Mouse (Mus musculus) liver, embryonic 16.5 days (tissue): ENCODE data around the gene Atg7. TPM values are rescaled to one million over a fixed set of nuclear protein-coding genes. Genes with fewer than 3 reads are reported as not detected.

Experiments
- ATAC-seq: fragments of 200-750 bp; cut with Nextera tagmentation; 2 replicates; pipeline ENCODE4 v1.8.0; 2017; ENCODE audit warnings: low read depth, mild to moderate bottlenecking, moderate number of reproducible peaks, moderate library complexity
- H3K27ac ChIP-seq: fragments of 300-500 bp; sonication (generic); 2 replicates; pipeline ENCODE4 v1.5.1; 2014; ENCODE audit warnings: mild to moderate bottlenecking, low read length
- H3K27me3 ChIP-seq: fragments of 300-500 bp; sonication (generic); 2 replicates; pipeline ENCODE4 v1.6.1; 2014; ENCODE audit warnings: low read depth, low read length, mixed read lengths; ENCODE audit not compliant: control insufficient read depth, insufficient read depth
- H3K36me3 ChIP-seq: fragments of 300-500 bp; sonication (generic); 2 replicates; pipeline ENCODE4 v1.6.1; 2014; ENCODE audit warnings: mild to moderate bottlenecking; ENCODE audit not compliant: control insufficient read depth, insufficient read depth
- H3K4me1 ChIP-seq: fragments of 300-500 bp; sonication (generic); 2 replicates; pipeline ENCODE4 v1.6.1; 2014; ENCODE audit warnings: low read depth, low read length, mixed read lengths; ENCODE audit not compliant: control insufficient read depth
- H3K4me2 ChIP-seq: fragments of 300-500 bp; sonication (generic); 2 replicates; pipeline ENCODE4 v1.6.1; 2014; ENCODE audit warnings: low read depth, low read length, mixed read lengths
- H3K4me3 ChIP-seq: fragments of 300-500 bp; sonication (generic); 2 replicates; pipeline ENCODE4 v1.5.1; 2014; ENCODE audit warnings: low read depth, mild to moderate bottlenecking, low read length
- H3K9ac ChIP-seq: fragments of 300-500 bp; sonication (generic); 2 replicates; pipeline ENCODE4 v1.6.1; 2014; ENCODE audit warnings: low read depth, low read length
- H3K9me3 ChIP-seq: fragments of 300-500 bp; sonication (generic); replicated peaks from 2 replicates; pipeline ENCODE4 v1.6.1; 2016; ENCODE audit warnings: low read length; ENCODE audit not compliant: control insufficient read depth
- WGBS: fragments of 180-500 bp; shearing (Covaris S2); extraction: QIAGEN DNeasy Blood & Tissue Kit; methylation state at CpG from one replicate; pipeline ENCODE4 v1.1.7; 2014; ENCODE audit not compliant: insufficient replicate concordance; 5-methylcytosine and 5-hydroxymethylcytosine counted together
- polyA plus RNA-seq: library from polyadenylated mRNA; unstranded; fragments of >200 nt; fragmentation: Nextera tagmentation; extraction: Ambion mirVana; gene quantifications from 2 replicates; pipeline ENCODE4 v1.2.1, GENCODE M21; 2015

Atg7 gene
- polyA plus RNA-seq, 1 experiment from 2014 or later: 13.2 TPM

DNA sequence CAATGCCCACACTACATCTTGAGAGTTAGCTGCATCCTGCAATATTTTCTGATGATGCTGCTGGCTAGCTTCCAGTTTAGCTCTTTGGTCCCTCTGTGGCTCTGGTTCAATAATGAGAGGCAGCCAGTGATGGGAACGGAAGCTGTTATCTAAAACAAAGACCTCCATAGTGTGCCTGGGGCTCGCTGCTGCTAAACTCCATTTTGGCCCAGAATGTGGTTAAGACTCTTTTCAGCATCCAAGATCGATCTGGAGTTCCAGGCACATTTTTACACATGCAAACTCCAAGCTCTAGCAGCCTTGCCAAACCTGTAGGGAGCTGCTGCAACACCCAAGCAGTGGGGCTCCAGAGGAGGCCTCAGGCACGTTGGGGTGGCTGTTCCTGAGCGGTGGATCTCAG, 76.2 kb downstream of the Atg7 start:
- no peak for ATAC-seq
- Histone ChIP-seq H3K4me1 (no peaks in the 10 kb centered on the region), H3K4me2 (no peak overlapping the region), H3K27me3 (no peaks in the 10 kb centered on the region), H3K36me3 (no peaks in the 10 kb centered on the region), H3K27ac (no peak overlapping the region), H3K9ac (no peak overlapping the region), H3K9me3 (no peaks in the 10 kb centered on the region), H3K4me3 (no peak overlapping the region)
- 64% methylated on average over 5 of the region's 5 CpGs for WGBS

DNA sequence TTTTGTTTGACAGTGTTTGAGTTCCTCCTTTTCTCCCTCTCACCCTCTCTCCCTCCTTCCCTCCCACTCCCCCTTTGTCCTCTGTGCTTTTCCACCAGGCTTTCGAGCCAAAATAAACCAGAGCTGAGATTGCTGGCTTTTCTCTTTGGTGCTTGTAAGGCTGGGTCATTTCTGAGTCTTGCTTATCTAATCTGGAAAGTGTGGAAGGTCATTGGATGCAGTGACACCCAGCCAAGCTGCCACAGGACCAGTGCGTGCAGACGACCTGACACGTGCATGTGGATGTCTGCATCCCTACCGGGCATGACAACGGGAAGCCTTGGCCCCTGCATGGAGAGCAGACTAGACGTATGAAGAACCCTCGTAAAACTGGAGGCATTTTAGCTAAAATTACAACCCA, 76.8 kb downstream of the Atg7 start:
- Histone ChIP-seq H3K4me1 (no peaks in the 10 kb centered on the region), H3K9me3 (no peaks in the 10 kb centered on the region), H3K36me3 (no peaks in the 10 kb centered on the region), H3K9ac (no peak overlapping the region), H3K4me2 (no peak overlapping the region), H3K27ac (no peak overlapping the region), H3K4me3 (no peak overlapping the region), H3K27me3 (no peaks in the 10 kb centered on the region)
- WGBS: 66% methylated on average over 8 of the region's 8 CpGs
- ATAC-seq: no peak

DNA sequence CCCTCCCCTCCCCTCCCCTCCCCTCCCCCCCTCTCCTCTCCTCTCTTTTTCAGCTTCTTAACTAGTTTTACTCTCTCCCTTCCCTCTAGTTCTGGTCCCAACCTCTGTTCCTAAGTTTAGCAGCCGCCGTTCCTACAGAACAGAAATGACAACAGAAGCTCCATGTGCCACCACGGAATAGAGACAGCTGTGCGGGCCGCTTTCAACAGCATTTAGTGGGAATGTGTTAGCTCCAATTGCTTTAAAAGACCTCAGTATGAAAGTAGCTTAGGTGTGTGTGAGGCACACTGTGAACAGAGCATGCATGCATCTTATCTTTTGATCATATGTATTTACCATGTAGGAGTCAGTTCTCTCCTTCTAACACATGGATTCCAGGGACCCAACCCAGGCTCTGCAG, 79.1 kb downstream of the Atg7 start:
- no peak for ATAC-seq
- 72% methylated on average over 5 of the region's 5 CpGs for WGBS
- no peaks in the 10 kb centered on the region for H3K4me1 ChIP-seq
- H3K9me3 ChIP-seq: no peaks in the 10 kb centered on the region
- no peaks in the 10 kb centered on the region for H3K36me3 ChIP-seq
- H3K9ac ChIP-seq: no peak overlapping the region
- no peaks in the 10 kb centered on the region for H3K27me3 ChIP-seq
- no peak overlapping the region for H3K4me3 ChIP-seq
- H3K27ac ChIP-seq: no peak overlapping the region
- no peak overlapping the region for H3K4me2 ChIP-seq

DNA sequence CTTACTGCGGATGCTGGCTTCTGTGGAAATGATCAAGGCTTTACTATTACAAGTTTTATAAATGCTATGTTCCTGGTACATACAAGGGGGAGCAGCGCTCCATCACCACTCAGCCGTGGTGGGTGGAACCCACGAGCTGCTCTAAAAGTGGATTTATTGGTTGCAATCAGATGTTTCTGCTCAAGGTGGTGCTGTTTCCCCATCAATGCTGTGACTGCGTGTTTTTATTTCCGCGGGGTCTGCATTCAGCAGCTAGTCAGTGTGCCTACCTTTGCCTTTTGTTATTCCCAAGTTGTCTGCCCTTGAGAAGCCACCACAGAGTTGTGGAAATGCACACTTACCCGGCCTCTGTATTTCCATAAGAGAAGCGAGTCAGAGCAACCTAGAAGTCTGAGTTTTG, 81.0 kb downstream of the Atg7 start:
- Histone ChIP-seq H3K36me3 (no peaks in the 10 kb centered on the region), H3K27ac (no peak overlapping the region), H3K27me3 (no peaks in the 10 kb centered on the region), H3K9me3 (no peaks in the 10 kb centered on the region), H3K4me2 (no peak overlapping the region), H3K4me1 (no peaks in the 10 kb centered on the region), H3K9ac (no peak overlapping the region), H3K4me3 (no peak overlapping the region)
- WGBS: 26% methylated on average over 9 of the region's 9 CpGs
- no peak for ATAC-seq

DNA sequence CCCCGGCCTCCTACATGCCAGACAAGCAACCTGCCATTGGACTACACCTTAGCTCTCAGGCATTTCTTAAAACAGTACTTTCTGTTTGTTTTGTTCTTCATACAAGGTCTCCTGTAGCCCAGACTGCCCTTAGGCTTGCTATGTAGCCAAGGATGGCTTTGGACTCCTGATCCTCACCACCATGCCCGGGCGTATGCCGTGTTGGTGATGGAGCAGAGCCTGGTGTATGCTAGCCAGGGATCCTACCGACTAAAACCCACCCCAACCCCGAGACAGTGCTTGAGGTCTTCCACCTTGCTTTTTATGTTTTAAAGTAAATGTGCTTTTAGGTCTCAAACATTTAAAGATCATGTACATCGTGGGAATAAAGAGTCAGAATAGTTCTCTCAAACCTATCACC, 81.5 kb downstream of the Atg7 start:
- Histone ChIP-seq H3K4me1 (no peaks in the 10 kb centered on the region), H3K4me2 (no peak overlapping the region), H3K36me3 (no peaks in the 10 kb centered on the region), H3K27me3 (no peaks in the 10 kb centered on the region), H3K9ac (no peak overlapping the region), H3K9me3 (no peaks in the 10 kb centered on the region), H3K4me3 (no peak overlapping the region), H3K27ac (no peak overlapping the region)
- no peak for ATAC-seq
- 62% methylated on average over 7 of the region's 7 CpGs for WGBS

DNA sequence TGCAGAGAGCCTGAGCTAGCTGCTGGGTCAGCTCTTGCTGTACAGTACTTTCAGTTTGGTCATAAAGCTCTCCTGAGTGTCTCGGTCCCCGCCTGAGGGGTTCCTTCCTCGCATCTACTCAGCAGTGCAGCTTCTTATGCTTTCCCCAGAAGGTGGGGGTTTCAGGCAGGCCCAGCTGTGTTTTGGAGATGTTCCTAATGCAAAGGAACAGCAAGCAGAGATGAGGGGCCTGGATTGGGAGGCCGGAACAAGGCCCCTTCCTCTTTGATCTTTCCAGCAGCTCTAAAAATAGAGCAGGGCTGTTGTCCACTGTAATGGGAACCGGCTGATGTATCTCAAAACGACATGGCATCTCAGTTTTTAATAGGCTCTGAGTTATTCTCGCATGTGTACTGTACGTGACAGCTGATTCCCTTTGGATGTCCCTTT, 82.3 kb downstream of the Atg7 start:
- Histone ChIP-seq H3K4me1 (no peaks in the 10 kb centered on the region), H3K9ac (no peak overlapping the region), H3K27me3 (no peaks in the 10 kb centered on the region), H3K27ac (no peak overlapping the region), H3K4me3 (no peak overlapping the region), H3K4me2 (no peak overlapping the region), H3K9me3 (no peaks in the 10 kb centered on the region), H3K36me3 (no peaks in the 10 kb centered on the region)
- no peak for ATAC-seq
- WGBS: 36% methylated on average over 8 of the region's 8 CpGs

DNA sequence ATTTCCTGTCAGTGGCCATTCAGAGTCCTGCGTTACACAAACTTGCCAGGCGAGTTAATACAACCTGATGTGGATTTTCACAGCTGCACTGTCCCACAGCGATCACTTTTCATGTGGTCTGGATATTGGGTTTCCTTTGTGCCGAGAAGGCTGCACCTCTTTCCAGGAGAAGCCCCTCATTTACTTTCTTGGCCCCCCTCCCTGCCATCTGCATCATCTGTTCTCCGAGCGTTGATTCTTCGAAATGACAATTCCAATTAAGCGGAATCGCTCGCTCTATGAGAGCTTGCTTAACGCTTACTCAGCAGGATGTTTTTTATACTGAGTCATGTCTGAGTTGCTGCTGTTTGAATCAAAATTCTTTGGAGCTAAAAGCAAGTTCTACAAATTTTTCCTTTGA, 83.8 kb downstream of the Atg7 start:
- ATAC-seq: no peak
- H3K36me3 ChIP-seq: no peaks in the 10 kb centered on the region
- WGBS: 83% methylated on average over 11 of the region's 11 CpGs
- no peaks in the 10 kb centered on the region for H3K9me3 ChIP-seq
- H3K27me3 ChIP-seq: no peaks in the 10 kb centered on the region
- H3K4me1 ChIP-seq: no peaks in the 10 kb centered on the region
- H3K9ac ChIP-seq: no peak overlapping the region
- H3K4me2 ChIP-seq: no peak overlapping the region
- no peak overlapping the region for H3K4me3 ChIP-seq
- H3K27ac ChIP-seq: no peak overlapping the region

DNA sequence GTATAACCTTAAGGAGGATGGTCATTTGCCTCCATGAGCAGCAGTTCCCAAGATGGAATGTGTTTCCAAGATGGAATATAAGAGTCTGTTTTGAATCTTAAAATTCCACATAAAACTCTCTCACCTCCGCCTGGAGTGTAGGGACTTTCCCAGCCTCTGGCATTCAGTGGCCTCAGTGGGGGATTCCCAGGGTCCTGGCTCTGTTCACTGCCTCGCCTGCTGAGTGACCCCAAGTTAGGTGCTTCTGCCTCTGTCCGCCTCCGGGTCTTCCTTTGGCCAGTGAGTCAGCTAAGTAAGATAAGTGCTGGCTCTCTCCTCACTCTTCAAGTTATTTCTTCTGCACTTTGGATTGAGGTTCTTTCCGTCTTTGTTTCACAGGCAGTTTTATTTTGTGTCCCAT, 90.3 kb downstream of the Atg7 start:
- no peak for ATAC-seq
- 63% methylated on average over 5 of the region's 5 CpGs for WGBS
- H3K9me3 ChIP-seq: no peaks in the 10 kb centered on the region

DNA sequence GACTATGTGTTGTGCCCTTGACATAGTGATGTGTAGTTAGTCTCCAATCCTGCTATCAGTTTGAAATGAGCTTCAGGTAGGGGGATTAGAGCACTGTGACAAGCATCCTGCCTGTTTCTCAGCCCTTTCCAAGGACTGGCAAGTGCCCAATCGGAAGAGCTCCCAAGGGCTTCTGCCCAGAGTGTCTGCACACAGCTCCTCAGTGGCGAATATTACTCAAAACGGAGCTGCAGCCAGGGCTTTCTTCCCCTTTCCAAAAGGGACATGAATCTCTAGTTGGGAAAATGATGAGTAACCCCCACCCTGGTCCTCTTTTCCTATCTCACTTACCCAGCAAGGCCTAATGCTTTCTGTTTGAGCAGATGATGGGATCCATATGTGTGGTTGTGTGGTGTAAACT, 90.8 kb downstream of the Atg7 start:
- no peak overlapping the region for H3K9ac ChIP-seq
- H3K4me3 ChIP-seq: no peak overlapping the region
- no peaks in the 10 kb centered on the region for H3K9me3 ChIP-seq
- no peak overlapping the region for H3K4me2 ChIP-seq
- no peaks in the 10 kb centered on the region for H3K36me3 ChIP-seq
- 73% methylated on average over 3 of the region's 3 CpGs for WGBS
- ATAC-seq: no peak
- no peaks in the 10 kb centered on the region for H3K4me1 ChIP-seq
- no peak overlapping the region for H3K27ac ChIP-seq
- no peaks in the 10 kb centered on the region for H3K27me3 ChIP-seq

More for the DNA sequence above, 90.3 kb downstream of the Atg7 start:
- Histone ChIP-seq H3K4me3 (no peak overlapping the region), H3K4me1 (no peaks in the 10 kb centered on the region), H3K27me3 (no peaks in the 10 kb centered on the region), H3K36me3 (no peaks in the 10 kb centered on the region), H3K4me2 (no peak overlapping the region), H3K27ac (no peak overlapping the region), H3K9ac (no peak overlapping the region)

DNA sequence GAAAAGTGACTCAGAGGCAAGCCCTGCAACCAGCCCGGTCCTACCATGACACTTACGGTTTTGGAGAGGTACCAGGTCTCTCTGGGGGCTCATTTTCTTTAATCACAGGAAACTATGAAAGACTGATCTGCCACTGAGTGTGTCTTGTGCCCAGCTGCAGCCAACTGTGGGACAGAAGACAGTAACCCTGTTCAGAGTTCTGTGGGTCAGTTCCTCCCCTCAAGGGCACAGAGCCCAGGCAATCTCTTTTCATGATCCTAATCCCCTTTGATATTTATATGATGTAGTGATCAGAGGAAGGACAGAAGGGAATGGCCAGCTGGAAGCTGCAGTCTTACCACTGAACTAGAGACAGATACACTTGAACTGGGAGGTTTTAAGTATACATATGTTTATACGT, 92.2 kb downstream of the Atg7 start:
- Histone ChIP-seq H3K27ac (no peak overlapping the region), H3K9ac (no peak overlapping the region), H3K4me2 (no peak overlapping the region), H3K4me3 (no peak overlapping the region), H3K4me1 (no peaks in the 10 kb centered on the region), H3K9me3 (no peaks in the 10 kb centered on the region), H3K27me3 (no peaks in the 10 kb centered on the region), H3K36me3 (no peaks in the 10 kb centered on the region)
- ATAC-seq: no peak
- 82% methylated on average over 3 of the region's 3 CpGs for WGBS
